Mouse (Mus musculus) neural tube, embryonic 10.5 days (tissue): ENCODE measurements around the gene Nfe2l2.

ENCODE experiments used
- DNase-seq: peaks from one replicate; pipeline ENCODE4 v3.0.0-alpha.2; 2017; ENCODE audit warnings: low spot score; ENCODE audit errors: extremely low spot score

Nfe2l2 gene

GRCm38 (mm10) chr2:75704234-75705161, at the start of gene Nfe2l2:
TSS of gene Nfe2l2 (minus strand) at chr2:75704641.
- peak; percentile 99 for DNase-seq

- DNase-seq = no peak
These were observed 48.1 kb upstream of the Nfe2l2 start for GRCm38 (mm10) chr2:75752306-75753175.

- no peak for DNase-seq
These were observed 47.5 kb upstream of the Nfe2l2 start for GRCm38 (mm10) chr2:75751896-75752295.

- no peak for DNase-seq
These were observed 46.4 kb upstream of the Nfe2l2 start for GRCm38 (mm10) chr2:75750869-75751268.

DNA sequence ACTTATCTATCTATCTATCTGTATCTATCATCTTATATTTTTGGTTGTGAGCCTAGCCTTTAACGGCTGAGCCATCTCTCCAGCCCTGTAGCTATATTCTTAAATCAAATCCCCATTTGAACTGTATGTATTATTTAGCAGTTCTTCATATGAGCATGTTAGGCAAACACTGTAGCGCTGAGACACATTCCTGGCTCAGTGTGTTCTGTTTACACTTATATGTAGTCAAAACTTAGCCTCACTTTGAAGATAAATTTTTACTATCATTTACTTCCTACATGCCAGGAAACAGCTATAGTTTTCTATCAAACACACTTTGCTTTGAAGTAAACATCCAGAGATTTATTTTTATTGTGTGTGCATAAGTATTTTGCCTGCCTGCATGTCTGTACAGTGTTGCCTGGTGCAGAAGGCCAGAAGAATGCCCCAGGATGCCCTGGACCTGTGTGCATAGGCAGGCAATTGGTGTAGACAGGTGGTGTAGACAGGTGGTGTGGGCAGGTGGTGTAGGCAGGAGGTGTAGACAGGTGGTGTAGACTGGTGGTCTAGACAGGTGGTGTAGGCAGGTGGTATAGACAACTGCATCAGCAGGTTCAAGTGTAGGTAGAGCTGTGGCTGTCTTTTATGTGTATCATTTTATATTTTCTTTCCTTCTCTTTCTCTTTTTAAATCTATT, 45.7 kb upstream of the Nfe2l2 start:
- no peak for DNase-seq

DNA sequence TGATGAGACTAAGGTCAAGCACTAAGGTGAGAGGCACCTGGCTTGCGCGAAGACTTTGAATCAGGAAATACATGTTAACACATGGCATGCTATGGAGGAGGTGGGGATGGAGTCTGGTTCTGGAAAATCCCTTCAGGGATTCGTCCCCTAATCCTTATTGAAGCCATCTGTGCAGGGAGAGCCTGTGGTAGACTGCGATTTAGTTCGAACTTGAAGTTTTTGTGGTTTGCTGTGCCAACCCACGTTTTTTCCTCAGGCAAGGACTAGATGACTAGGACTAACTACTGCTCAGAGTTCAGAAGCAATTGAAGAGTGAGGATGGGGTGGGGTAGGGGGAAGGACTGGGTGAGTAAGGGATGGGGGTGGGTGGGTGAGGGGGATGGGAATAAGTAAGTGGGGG, 44.4 kb upstream of the Nfe2l2 start:
- DNase-seq = no peak

DNA sequence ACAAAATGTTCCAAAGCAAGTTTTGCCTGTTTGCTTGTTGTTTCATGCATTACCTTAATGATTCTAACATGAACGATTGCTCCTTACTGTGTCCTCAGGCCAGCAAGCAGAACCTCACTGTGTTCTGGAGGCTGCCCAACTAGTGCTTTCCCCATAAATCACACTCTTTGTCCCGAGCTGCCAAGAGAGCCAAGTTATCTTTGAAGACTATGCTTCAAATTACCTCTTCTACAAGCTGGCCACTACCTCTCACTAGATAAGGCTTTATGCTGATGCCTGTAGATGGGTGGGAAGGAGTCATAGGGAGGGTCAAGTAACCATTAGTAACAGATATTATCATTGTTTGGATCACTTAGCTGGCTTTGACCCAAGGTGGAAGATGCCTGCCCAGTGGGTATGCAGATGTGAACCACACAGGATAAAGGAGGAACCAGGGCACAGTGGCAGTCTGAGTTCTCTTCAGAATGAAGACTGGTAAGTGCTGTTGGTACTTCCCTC, 32.6 kb upstream of the Nfe2l2 start:
- no peak for DNase-seq

- no peak for DNase-seq
These were observed 29.9 kb upstream of the Nfe2l2 start for GRCm38 (mm10) chr2:75734196-75734865.

- no peak for DNase-seq
These were observed 28.7 kb upstream of the Nfe2l2 start for GRCm38 (mm10) chr2:75733177-75733576.

GRCm38 (mm10) chr2:75731929-75732328, 27.5 kb upstream of the Nfe2l2 start:
- DNase-seq = no peak

DNA sequence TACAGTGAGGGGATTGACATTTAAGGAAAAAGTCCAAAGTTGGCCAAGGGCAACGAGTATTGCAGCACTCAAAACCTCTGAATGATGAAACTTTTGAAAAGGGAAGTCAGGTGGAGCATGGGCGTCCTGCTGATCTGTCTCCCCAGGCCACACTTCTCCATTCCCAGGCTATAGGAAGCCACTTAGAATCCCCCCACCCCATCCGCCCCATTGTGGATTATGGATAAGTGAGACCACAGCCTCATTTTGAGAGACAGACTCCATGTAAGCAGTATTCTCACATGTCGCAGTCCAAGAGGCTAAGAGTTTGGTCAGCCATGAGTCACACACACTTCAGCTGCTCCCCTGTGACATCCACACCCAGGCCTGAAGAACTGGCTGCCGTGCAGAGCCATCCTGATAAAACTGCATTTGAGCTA, 26.8 kb upstream of the Nfe2l2 start:
- no peak for DNase-seq

GRCm38 (mm10) chr2:75730052-75730451, 25.6 kb upstream of the Nfe2l2 start:
- no peak for DNase-seq

DNA sequence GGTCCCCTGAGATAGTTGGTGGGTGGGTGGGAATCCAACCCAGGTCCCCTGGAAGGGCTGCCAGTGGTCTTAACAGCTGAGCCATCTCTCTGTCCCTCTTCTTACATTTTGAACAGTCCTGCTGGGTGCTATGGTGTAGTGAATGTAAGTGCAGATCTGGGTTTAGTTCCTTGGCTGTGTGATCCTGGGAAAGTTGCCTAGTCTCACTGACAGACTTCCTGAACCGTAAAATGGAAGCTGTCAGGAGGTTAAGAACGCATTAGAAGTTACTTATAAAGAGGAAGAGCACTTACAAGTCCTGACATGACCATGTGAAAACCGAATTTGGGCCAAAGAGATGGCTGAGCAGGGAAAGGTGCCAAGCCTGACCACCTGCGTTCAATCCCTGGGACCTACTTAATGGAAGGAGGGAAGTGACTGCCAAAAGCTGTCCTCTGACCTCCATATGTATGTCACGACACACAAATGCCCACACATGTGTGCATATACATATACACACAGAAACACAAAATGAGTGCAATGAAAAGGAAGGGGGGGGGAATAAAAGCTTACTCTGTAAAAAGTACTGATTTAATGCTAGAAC, 20.5 kb upstream of the Nfe2l2 start:
- no peak for DNase-seq

GRCm38 (mm10) chr2:75723481-75723880, 19.0 kb upstream of the Nfe2l2 start:
- DNase-seq = no peak

DNA sequence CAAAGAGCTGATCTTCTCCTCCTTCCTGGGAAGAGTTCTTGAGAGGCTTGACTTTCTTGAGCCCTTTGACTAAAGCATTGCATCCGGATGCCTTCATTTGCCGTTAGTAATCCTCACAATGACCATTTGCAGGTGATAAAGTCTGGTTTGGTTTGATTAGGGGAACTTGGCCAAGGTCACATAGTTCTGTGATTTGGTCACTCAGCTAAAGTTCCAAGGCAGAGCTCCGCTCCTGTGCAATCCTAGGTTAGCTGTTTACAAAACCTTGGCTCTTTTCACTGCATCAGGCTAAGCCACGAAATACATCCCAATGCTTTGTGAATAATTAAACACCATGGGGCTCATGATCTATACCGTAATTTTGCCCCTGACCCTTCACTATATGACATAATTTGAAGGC, 18.5 kb upstream of the Nfe2l2 start:
- no peak for DNase-seq

GRCm38 (mm10) chr2:75720236-75721027, 16.0 kb upstream of the Nfe2l2 start:
- no peak for DNase-seq

GRCm38 (mm10) chr2:75719331-75719869, 15.0 kb upstream of the Nfe2l2 start:
- DNase-seq = no peak

GRCm38 (mm10) chr2:75716046-75717016, 11.9 kb upstream of the Nfe2l2 start:
- DNase-seq = no peak
